Mouse (Mus musculus) stomach, embryonic 16.5 days (tissue): ENCODE data around the gene Asap3. TPM values are rescaled to one million over a fixed set of nuclear protein-coding genes. Genes with fewer than 3 reads are reported as not detected.

Experiments
- ATAC-seq: fragments of 200-750 bp; cut with Nextera tagmentation; 2 replicates; pipeline ENCODE4 v1.8.0; 2017; ENCODE audit warnings: moderate number of reproducible peaks, moderate TSS enrichment; ENCODE audit not compliant: insufficient read depth, low FRiP score
- H3K27ac ChIP-seq: fragments of 300-500 bp; sonication (generic); 2 replicates; pipeline ENCODE4 v1.5.1; 2014; ENCODE audit warnings: low read length
- H3K27me3 ChIP-seq: fragments of 300-500 bp; sonication (generic); 2 replicates; pipeline ENCODE4 v1.6.1; 2014; ENCODE audit warnings: low read length, control low read depth, mixed read lengths; ENCODE audit not compliant: control insufficient read depth, insufficient read depth
- H3K36me3 ChIP-seq: fragments of 300-500 bp; sonication (generic); 2 replicates; pipeline ENCODE4 v1.6.1; 2014; ENCODE audit warnings: low read length; ENCODE audit not compliant: control insufficient read depth, insufficient read depth
- H3K4me1 ChIP-seq: fragments of 300-500 bp; sonication (generic); 2 replicates; pipeline ENCODE4 v1.6.1; 2014; ENCODE audit warnings: low read length, control low read depth, mixed read lengths; ENCODE audit not compliant: control insufficient read depth, insufficient read depth
- H3K4me2 ChIP-seq: fragments of 300-500 bp; sonication (generic); 2 replicates; pipeline ENCODE4 v1.6.1; 2014; ENCODE audit warnings: low read depth, low read length, mixed read lengths
- H3K4me3 ChIP-seq: fragments of 300-500 bp; sonication (generic); replicated peaks from 2 replicates; pipeline ENCODE4 v1.5.1; 2014; ENCODE audit warnings: mild to moderate bottlenecking, low read length
- H3K9ac ChIP-seq: fragments of 300-500 bp; sonication (generic); 2 replicates; pipeline ENCODE4 v1.6.1; 2014; ENCODE audit warnings: low read length
- H3K9me3 ChIP-seq: fragments of 300-500 bp; sonication (generic); replicated peaks from 2 replicates; pipeline ENCODE4 v1.6.1; 2016; ENCODE audit warnings: low read length, control low read depth; ENCODE audit not compliant: control insufficient read depth
- WGBS: fragments of 180-500 bp; shearing (Covaris S2); extraction: QIAGEN DNeasy Blood & Tissue Kit; methylation state at CpG from one replicate; pipeline ENCODE4 v1.1.7; 2014; 5-methylcytosine and 5-hydroxymethylcytosine counted together
- polyA plus RNA-seq: library from polyadenylated mRNA; unstranded; fragments of >200 nt; fragmentation: Nextera tagmentation; extraction: Ambion mirVana; gene quantifications from 2 replicates; pipeline ENCODE4 v1.2.1, GENCODE M21; 2015

The Asap3 gene
- polyA plus RNA-seq, 1 experiment from 2014 or later: 7.0 TPM

GRCm38 (mm10) chr4:136289918-136290780 lies 84.0 kb downstream of the Asap3 start:
- no peaks in the 10 kb centered on the region for H3K27me3 ChIP-seq
- WGBS: 64% methylated on average over 66 of the region's 66 CpGs
- ATAC-seq: no peak
- peaks cover 51% of the 10 kb centered on the region for H3K36me3 ChIP-seq
- 0 out of 2 replicates have a peak, but pooled peaks cover 2% of the 10 kb centered on the region for H3K9me3 ChIP-seq
- peaks cover 11% of the 10 kb centered on the region for H3K4me1 ChIP-seq
- no peak overlapping the region for H3K4me2 ChIP-seq
- H3K9ac ChIP-seq: no peak overlapping the region
- H3K4me3 ChIP-seq: no peak overlapping the region
- no peak overlapping the region for H3K27ac ChIP-seq

DNA sequence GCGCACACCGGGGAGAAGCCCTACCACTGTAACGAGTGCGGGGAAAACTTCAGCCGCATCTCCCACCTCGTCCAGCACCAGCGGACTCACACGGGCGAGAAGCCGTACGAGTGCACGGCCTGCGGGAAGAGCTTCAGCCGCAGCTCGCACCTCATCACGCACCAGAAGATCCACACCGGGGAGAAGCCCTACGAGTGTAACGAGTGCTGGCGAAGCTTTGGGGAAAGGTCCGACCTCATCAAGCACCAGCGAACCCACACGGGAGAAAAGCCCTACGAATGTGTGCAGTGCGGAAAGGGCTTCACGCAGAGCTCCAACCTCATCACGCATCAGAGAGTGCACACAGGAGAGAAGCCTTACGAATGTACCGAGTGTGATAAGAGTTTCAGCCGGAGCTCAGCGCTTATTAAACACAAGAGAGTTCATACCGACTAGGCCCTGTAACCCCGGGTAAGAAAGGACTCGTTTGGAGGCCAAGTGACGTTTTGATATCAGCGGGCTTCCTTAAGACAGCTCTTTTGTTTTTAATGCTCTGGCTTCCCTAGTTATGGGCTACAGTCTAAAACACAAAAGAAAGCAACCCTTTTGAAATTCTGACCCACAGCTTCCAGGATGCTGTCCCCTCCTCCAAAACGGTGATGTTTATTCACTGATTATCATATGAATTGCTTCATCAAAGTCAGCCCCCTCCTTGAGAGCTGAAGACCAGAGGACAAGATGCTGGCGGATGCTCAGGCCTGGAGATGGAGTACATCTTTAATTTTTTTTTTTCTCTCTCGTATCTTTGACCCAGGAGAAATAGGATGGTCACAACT lies 84.8 kb downstream of the Asap3 start:
- H3K27me3 ChIP-seq: no peaks in the 10 kb centered on the region
- H3K9me3 ChIP-seq: 0 out of 2 replicates have a peak, but pooled peaks cover 2% of the 10 kb centered on the region
- H3K9ac ChIP-seq: no peak overlapping the region
- H3K36me3 ChIP-seq: peaks cover 51% of the 10 kb centered on the region
- H3K4me1 ChIP-seq: peaks cover 11% of the 10 kb centered on the region
- WGBS: 77% methylated on average over 39 of the region's 39 CpGs
- no peak overlapping the region for H3K4me3 ChIP-seq
- H3K4me2 ChIP-seq: no peak overlapping the region
- ATAC-seq: no peak
- H3K27ac ChIP-seq: no peak overlapping the region

DNA sequence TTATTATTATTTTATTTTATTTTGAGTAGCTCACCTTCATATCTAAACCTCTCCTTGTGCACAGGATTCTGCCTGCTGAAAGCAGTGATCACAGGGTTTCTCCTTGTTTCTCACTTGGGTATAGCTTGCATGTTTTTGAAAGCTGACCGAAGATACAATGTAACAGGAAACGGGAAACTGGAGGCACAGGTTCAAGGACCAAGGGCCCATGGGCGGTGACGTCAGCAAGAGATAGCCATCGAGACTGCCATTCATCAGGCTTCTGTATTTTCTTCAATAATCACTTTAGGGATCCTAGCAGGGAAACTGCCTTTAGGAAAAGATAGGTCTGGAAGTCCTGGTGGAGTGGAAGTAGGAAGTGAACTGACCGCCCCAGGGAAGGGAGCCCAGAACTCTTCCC lies 85.5 kb downstream of the Asap3 start:
- no peak for ATAC-seq
- Histone ChIP-seq H3K36me3 (peaks cover 51% of the 10 kb centered on the region), H3K4me1 (peaks cover 8% of the 10 kb centered on the region), H3K4me3 (no peak overlapping the region), H3K4me2 (no peak overlapping the region), H3K9me3 (0 out of 2 replicates have a peak, but pooled peaks cover 2% of the 10 kb centered on the region), H3K27me3 (no peaks in the 10 kb centered on the region), H3K9ac (no peak overlapping the region), H3K27ac (no peak overlapping the region)
- WGBS: 88% methylated on average over 6 of the region's 6 CpGs

Other genes with a start within 250 kb of the Asap3 start
- gene Gale, start 242.6 kb upstream of the Asap3 start, polyA plus RNA-seq: 109 and 136 TPM in 2 replicates
- gene Lypla2, start 233.7 kb upstream of the Asap3 start, polyA plus RNA-seq: 94.9 and 97.8 TPM in 2 replicates
- gene Pithd1, start 219.1 kb upstream of the Asap3 start, polyA plus RNA-seq: 39.0 and 44.8 TPM in 2 replicates
- gene Eloa, start 184.6 kb upstream of the Asap3 start, polyA plus RNA-seq: 41.0 and 44.2 TPM in 2 replicates
- gene Rpl11, start 152.9 kb upstream of the Asap3 start, polyA plus RNA-seq: 352 and 411 TPM in 2 replicates
- 271 and 285 TPM in 2 replicates for gene Id3, start 62.9 kb upstream of the Asap3 start, polyA plus RNA-seq
- gene E2f2, start 34.0 kb upstream of the Asap3 start, polyA plus RNA-seq: 7.7 and 9.3 TPM in 2 replicates
- 23.9 and 29.1 TPM in 2 replicates for gene Tcea3, start 41.4 kb downstream of the Asap3 start, polyA plus RNA-seq
- 23.9 and 25.9 TPM in 2 replicates for gene Zfp46, start 78.3 kb downstream of the Asap3 start, polyA plus RNA-seq
- 119 and 121 TPM in 2 replicates for gene Hnrnpr, start 104.6 kb downstream of the Asap3 start, polyA plus RNA-seq
- 0.27 and 0.34 TPM in 2 replicates for gene Htr1d, start 217.2 kb downstream of the Asap3 start, polyA plus RNA-seq